Mouse (Mus musculus) retina, postnatal 1 day (tissue): ENCODE data around the gene Igf2bp3.

ENCODE experiments used
- DNase-seq: peaks from one replicate; pipeline ENCODE4 v3.0.0-alpha.2; 2012

The Igf2bp3 gene

GRCm38 (mm10) chr6:49057053-49058021 lies 157.4 kb downstream of the Igf2bp3 start:
- peak; percentile 75 for DNase-seq

GRCm38 (mm10) chr6:49056009-49056408 lies 158.7 kb downstream of the Igf2bp3 start:
- DNase-seq, result no peak

- peak; percentile 40 for DNase-seq
These were observed 159.5 kb downstream of the Igf2bp3 start for GRCm38 (mm10) chr6:49055256-49055733.

GRCm38 (mm10) chr6:49052191-49052590 lies 162.6 kb downstream of the Igf2bp3 start:
- DNase-seq, result no peak

GRCm38 (mm10) chr6:49050677-49051410 lies 163.9 kb downstream of the Igf2bp3 start:
- peak; percentile 64 for DNase-seq

GRCm38 (mm10) chr6:49048395-49048794 lies 166.4 kb downstream of the Igf2bp3 start:
- no peak for DNase-seq

GRCm38 (mm10) chr6:49047848-49048247 lies 166.9 kb downstream of the Igf2bp3 start:
- DNase-seq, result no peak

- DNase-seq, result no peak
These were observed 167.8 kb downstream of the Igf2bp3 start for GRCm38 (mm10) chr6:49046976-49047375.

GRCm38 (mm10) chr6:49046502-49046901 lies 168.3 kb downstream of the Igf2bp3 start:
- DNase-seq, result no peak

GRCm38 (mm10) chr6:49039470-49040180 lies 175.1 kb downstream of the Igf2bp3 start:
- peak; percentile 70 for DNase-seq

- no peak for DNase-seq
These were observed 177.5 kb downstream of the Igf2bp3 start for GRCm38 (mm10) chr6:49037268-49037662.

GRCm38 (mm10) chr6:49036275-49037267 lies 178.2 kb downstream of the Igf2bp3 start, which contains the start of gene Gpnmb:
TSS of gene Gpnmb (plus strand) at chr6:49036546.
- no peak for DNase-seq
